In genomic region chr1:89706862-89707261, GRCm38 (mm10) we compare ENCODE assay signal across 30 mouse cellular contexts.
"Had no signal": no experiment of that assay in that cellular context is flagged by ENCODE, and none has a peak within 500 bp of the region (broad histone marks: within the 10 kb centered on the region; RNA-seq: fewer than 3 reads in every experiment).

No protein-coding gene starts in this region.

- H3K4me3 ChIP-seq: left cerebral cortex, adult 2 months; limb, embryonic 12.5 days; limb, embryonic 13.5 days; limb, embryonic 15.5 days; liver, embryonic 12.5 days; liver, embryonic 13.5 days; liver, embryonic 15.5 days; lung, embryonic 15.5 days; megakaryocyte, embryonic 14.5 days; midbrain, embryonic 10.5 days; midbrain, embryonic 12.5 days; midbrain, embryonic 13.5 days; midbrain, embryonic 15.5 days; myocyte; neural tube, embryonic 12.5 days had no signal

- H3K9ac ChIP-seq: limb, embryonic 12.5 days; limb, embryonic 13.5 days; limb, embryonic 15.5 days; liver, embryonic 12.5 days; liver, embryonic 13.5 days; liver, embryonic 14.5 days; liver, embryonic 15.5 days; liver, postnatal 0 days; lung, embryonic 14.5 days; lung, embryonic 15.5 days; midbrain, embryonic 12.5 days; midbrain, embryonic 13.5 days; midbrain, embryonic 15.5 days; neural tube, embryonic 12.5 days had no signal

- H3K4me1 ChIP-seq: liver, embryonic 12.5 days; liver, embryonic 15.5 days; megakaryocyte, embryonic 14.5 days had no signal

- H3K27me3 ChIP-seq: limb, embryonic 12.5 days; limb, embryonic 13.5 days; limb, embryonic 15.5 days; liver, embryonic 12.5 days; liver, embryonic 13.5 days; liver, embryonic 15.5 days; lung, embryonic 15.5 days; midbrain, embryonic 15.5 days had no signal

- DNase-seq: left cerebral cortex, postnatal 4 days; liver; liver, embryonic 13.5 days; liver, postnatal 0 days; lung, adult 18-20 months; lung, adult 2 months; lung, embryonic 14.5 days; lung, postnatal 10 days; lung, postnatal 14 days; lung, postnatal 36 days; lung, postnatal 4 days; midbrain, embryonic 14.5 days had no signal

- H3K27ac ChIP-seq: left cerebral cortex, adult 2 months; limb, embryonic 12.5 days; limb, embryonic 13.5 days; limb, embryonic 15.5 days; liver, embryonic 12.5 days; liver, embryonic 13.5 days; liver, embryonic 14.5 days; liver, embryonic 15.5 days; lung, embryonic 15.5 days; macrophage; midbrain, embryonic 10.5 days; midbrain, embryonic 12.5 days; midbrain, embryonic 13.5 days; midbrain, embryonic 15.5 days; neural tube, embryonic 12.5 days had no signal

- H3K9me3 ChIP-seq: limb, embryonic 12.5 days; limb, embryonic 13.5 days; limb, embryonic 15.5 days; liver, embryonic 12.5 days; liver, embryonic 13.5 days; liver, embryonic 15.5 days; lung, embryonic 15.5 days; megakaryocyte, embryonic 14.5 days; midbrain, embryonic 10.5 days; midbrain, embryonic 12.5 days; midbrain, embryonic 13.5 days; midbrain, embryonic 15.5 days; neural tube, embryonic 12.5 days had no signal

- H3K4me2 ChIP-seq: limb, embryonic 12.5 days; limb, embryonic 13.5 days; limb, embryonic 15.5 days; liver, embryonic 11.5 days; liver, embryonic 12.5 days; liver, embryonic 13.5 days; liver, embryonic 15.5 days; lung, embryonic 14.5 days; lung, embryonic 15.5 days; midbrain, embryonic 11.5 days; midbrain, embryonic 12.5 days; midbrain, embryonic 13.5 days; midbrain, embryonic 15.5 days; neural tube, embryonic 12.5 days had no signal

- ATAC-seq: liver, embryonic 12.5 days; liver, postnatal 0 days; midbrain, embryonic 13.5 days; midbrain, embryonic 15.5 days had no signal

- H3K36me3 ChIP-seq: limb, embryonic 12.5 days; limb, embryonic 15.5 days; liver, embryonic 12.5 days; liver, embryonic 13.5 days; liver, embryonic 15.5 days; lung, embryonic 15.5 days; midbrain, embryonic 15.5 days had no signal
